Mouse (Mus musculus) forebrain, embryonic 14.5 days (tissue): ENCODE data around the gene Akt1. TPM values are rescaled to one million over a fixed set of nuclear protein-coding genes. Genes with fewer than 3 reads are reported as not detected.

Experiments used
- ATAC-seq: fragments of 200-750 bp; cut with Nextera tagmentation; 2 replicates; pipeline ENCODE4 v1.8.0; 2017; ENCODE audit warnings: mild to moderate bottlenecking, moderate library complexity
- DNase-seq: peaks from one replicate; pipeline ENCODE4 v3.0.0-alpha.2; 2015; ENCODE audit warnings: low spot score
- H3K27ac ChIP-seq: fragments of 300-500 bp; sonication (generic); 2 replicates; pipeline ENCODE4 v1.5.1; 2014; ENCODE audit warnings: low read depth, mild to moderate bottlenecking, control low read depth, low read length, moderate library complexity
- H3K27me3 ChIP-seq: fragments of 300-500 bp; sonication (generic); replicated peaks from 2 replicates; pipeline ENCODE4 v1.6.1; 2014; ENCODE audit warnings: low read length, control low read depth, mixed read lengths; ENCODE audit not compliant: control insufficient read depth, insufficient read depth
- H3K36me3 ChIP-seq: fragments of 300-500 bp; sonication (generic); 2 replicates; pipeline ENCODE4 v1.6.1; 2014; ENCODE audit warnings: low read length, control low read depth; ENCODE audit not compliant: control insufficient read depth, insufficient read depth
- H3K4me1 ChIP-seq: fragments of 300-500 bp; sonication (generic); 2 replicates; pipeline ENCODE4 v1.6.1; 2014; ENCODE audit warnings: antibody characterized with exemption, low read length, control low read depth; ENCODE audit not compliant: control insufficient read depth, insufficient read depth
- H3K4me2 ChIP-seq: fragments of 300-500 bp; sonication (generic); 2 replicates; pipeline ENCODE4 v1.6.1; 2014; ENCODE audit warnings: mild to moderate bottlenecking, control low read depth, low read length
- H3K4me3 ChIP-seq: fragments of 300-500 bp; sonication (generic); 2 replicates; pipeline ENCODE4 v1.5.1; 2014; ENCODE audit warnings: low read depth, low read length, control low read depth
- H3K9ac ChIP-seq: fragments of 300-500 bp; sonication (generic); 2 replicates; pipeline ENCODE4 v1.6.1; 2014; ENCODE audit warnings: mild to moderate bottlenecking, low read length, control low read depth, moderate library complexity
- H3K9me3 ChIP-seq: fragments of 300-500 bp; sonication (generic); replicated peaks from 2 replicates; pipeline ENCODE4 v1.6.1; 2016; ENCODE audit warnings: low read length, control low read depth, mixed read lengths; ENCODE audit not compliant: control insufficient read depth
- WGBS: fragments of 180-500 bp; shearing (Covaris S2); extraction: QIAGEN DNeasy Blood & Tissue Kit; methylation state at CpG from one replicate; pipeline ENCODE4 v1.1.7; 2014; 5-methylcytosine and 5-hydroxymethylcytosine counted together
- polyA plus RNA-seq: library from polyadenylated mRNA; unstranded; fragments of >200 nt; fragmentation: Nextera tagmentation; extraction: Ambion mirVana; gene quantifications from 2 replicates; pipeline ENCODE4 v1.2.1, GENCODE M21; 2014

Gene Akt1
- polyA plus RNA-seq, 1 experiment from 2014 or later, result 65.4 TPM

- no peak within 1 kb of the TSS for H3K27ac ChIP-seq
- ATAC-seq (no peak), DNase-seq (no peak)
- H3K4me3 ChIP-seq, result peak within 1 kb of the TSS; percentile 79
- H3K4me2 ChIP-seq, result peak within 1 kb of the TSS; percentile 92
- no peaks in the 10 kb centered on the region for H3K9me3 ChIP-seq
- no peak within 1 kb of the TSS for H3K9ac ChIP-seq
- H3K4me1 ChIP-seq, result peaks cover 8% of the 10 kb centered on the region; the same call in 1 of the 2 replicates
- 73% methylated on average over 6 of the region's 6 CpGs for WGBS
- H3K27me3 ChIP-seq, result no peaks in the 10 kb centered on the region
- peaks cover 7% of the 10 kb centered on the region; the same call in 1 of the 2 replicates for H3K36me3 ChIP-seq
These were observed 45.5 kb upstream of the Akt1 start, which contains the start of gene Cep170b for GRCm38 (mm10) chr12:112720216-112720615. Gene Cep170b (plus strand): TSS chr12:112720455.

GRCm38 (mm10) chr12:112718995-112719394 is 44.3 kb upstream of the Akt1 start:
- Histone ChIP-seq H3K4me1 (peaks cover 8% of the 10 kb centered on the region; the same call in 1 of the 2 replicates), H3K9ac (no peak overlapping the region), H3K9me3 (no peaks in the 10 kb centered on the region), H3K36me3 (no peaks in the 10 kb centered on the region), H3K27ac (no peak overlapping the region), H3K4me2 (no peak overlapping the region), H3K27me3 (no peaks in the 10 kb centered on the region), H3K4me3 (no peak overlapping the region)
- 73% methylated on average over 5 of the region's 5 CpGs for WGBS
- DNase-seq (no peak), ATAC-seq (no peak)

- no peaks in the 10 kb centered on the region for H3K36me3 ChIP-seq
- no peaks in the 10 kb centered on the region for H3K9me3 ChIP-seq
- H3K4me1 ChIP-seq, result peaks cover 3% of the 10 kb centered on the region; the same call in 1 of the 2 replicates
- ATAC-seq (no peak), DNase-seq (peak; percentile 48)
- H3K27ac ChIP-seq, result no peak overlapping the region
- H3K4me2 ChIP-seq, result no peak overlapping the region
- no peaks in the 10 kb centered on the region for H3K27me3 ChIP-seq
- WGBS, result 29% methylated on average over 7 of the region's 7 CpGs
- H3K4me3 ChIP-seq, result no peak overlapping the region
- H3K9ac ChIP-seq, result no peak overlapping the region
These were observed 42.5 kb upstream of the Akt1 start for GRCm38 (mm10) chr12:112717140-112717539.

GRCm38 (mm10) chr12:112713984-112714383 is 39.3 kb upstream of the Akt1 start:
- Histone ChIP-seq H3K9ac (no peak overlapping the region), H3K4me2 (no peak overlapping the region), H3K27ac (no peak overlapping the region), H3K4me1 (no peaks in the 10 kb centered on the region), H3K27me3 (0 out of 2 replicates have a peak, but pooled peaks cover 2% of the 10 kb centered on the region), H3K36me3 (no peaks in the 10 kb centered on the region), H3K9me3 (no peaks in the 10 kb centered on the region), H3K4me3 (no peak overlapping the region)
- 0 out of 2 replicates have a peak, but pooled peaks have one; percentile 20 for ATAC-seq
- WGBS, result 56% methylated on average over 3 of the region's 3 CpGs
- DNase-seq, result peak; percentile 85

GRCm38 (mm10) chr12:112707573-112707869 is 32.8 kb upstream of the Akt1 start:
- H3K4me2 ChIP-seq, result 0 out of 2 replicates have a peak overlapping the region, but pooled peaks have one; percentile 38
- no peak overlapping the region for H3K9ac ChIP-seq
- DNase-seq, result no peak
- H3K27ac ChIP-seq, result no peak overlapping the region
- 0 out of 2 replicates have a peak, but pooled peaks cover 3% of the 10 kb centered on the region for H3K27me3 ChIP-seq
- no peaks in the 10 kb centered on the region for H3K9me3 ChIP-seq
- ATAC-seq, result no peak
- no peaks in the 10 kb centered on the region for H3K36me3 ChIP-seq
- 0 out of 2 replicates have a peak, but pooled peaks cover 2% of the 10 kb centered on the region for H3K4me1 ChIP-seq
- 17% methylated on average over 8 of the region's 8 CpGs for WGBS
- H3K4me3 ChIP-seq, result no peak overlapping the region

- no peaks in the 10 kb centered on the region for H3K36me3 ChIP-seq
- WGBS, result 13% methylated on average over 32 of the region's 32 CpGs
- ATAC-seq, result peak; percentile 92
These were observed 32.3 kb upstream of the Akt1 start for GRCm38 (mm10) chr12:112706704-112707572.

GRCm38 (mm10) chr12:112702374-112703320 is 28.0 kb upstream of the Akt1 start:
- Histone ChIP-seq H3K4me2 (no peak overlapping the region), H3K4me1 (0 out of 2 replicates have a peak, but pooled peaks cover 2% of the 10 kb centered on the region), H3K27ac (no peak overlapping the region), H3K36me3 (no peaks in the 10 kb centered on the region), H3K9me3 (no peaks in the 10 kb centered on the region), H3K27me3 (no peaks in the 10 kb centered on the region; the same call in 1 of the 2 replicates), H3K9ac (no peak overlapping the region), H3K4me3 (no peak overlapping the region)
- 79% methylated on average over 6 of the region's 6 CpGs for WGBS
- no peak for DNase-seq
- no peak for ATAC-seq

More at GRCm38 (mm10) chr12:112706704-112707572, 32.3 kb upstream of the Akt1 start:
- no peak overlapping the region for H3K27ac ChIP-seq
- peak; percentile 83 for DNase-seq
- H3K9me3 ChIP-seq, result no peaks in the 10 kb centered on the region
- 0 out of 2 replicates have a peak, but pooled peaks cover 2% of the 10 kb centered on the region for H3K4me1 ChIP-seq
- 0 out of 2 replicates have a peak, but pooled peaks cover 3% of the 10 kb centered on the region for H3K27me3 ChIP-seq
- peak overlapping the region; percentile 43; the same call in 1 of the 2 replicates for H3K9ac ChIP-seq
- H3K4me3 ChIP-seq, result no peak overlapping the region
- peak overlapping the region; percentile 38 for H3K4me2 ChIP-seq

- 21% methylated on average over 15 of the region's 15 CpGs for WGBS
- ATAC-seq (peak; percentile 42; the same call in 1 of the 2 replicates), DNase-seq (peak; percentile 42)
- H3K4me1 ChIP-seq, result no peaks in the 10 kb centered on the region
- H3K9me3 ChIP-seq, result no peaks in the 10 kb centered on the region
- H3K4me3 ChIP-seq, result no peak overlapping the region
- no peak overlapping the region; the same call in 1 of the 2 replicates for H3K27ac ChIP-seq
- no peaks in the 10 kb centered on the region for H3K36me3 ChIP-seq
- H3K9ac ChIP-seq, result peak overlapping the region; percentile 32; the same call in 1 of the 2 replicates
- H3K27me3 ChIP-seq, result no peaks in the 10 kb centered on the region; the same call in 1 of the 2 replicates
- 0 out of 2 replicates have a peak overlapping the region, but pooled peaks have one; percentile 3 for H3K4me2 ChIP-seq
These were observed 25.8 kb upstream of the Akt1 start for GRCm38 (mm10) chr12:112700522-112700921.
